Mouse (Mus musculus) liver, postnatal 0 days (tissue): ENCODE results near the gene Rinl.

Experiments
- CTCF ChIP-seq: sonication (generic); IDR thresholded peaks from 2 replicates; pipeline ENCODE4 v1.5.1; 2016; ENCODE audit warnings: antibody characterized with exemption, low read depth
- EP300 ChIP-seq: IDR thresholded peaks from 2 replicates; pipeline ENCODE4 v1.6.1; 2016; ENCODE audit warnings: antibody characterized with exemption, low read depth, mild to moderate bottlenecking

DNA sequence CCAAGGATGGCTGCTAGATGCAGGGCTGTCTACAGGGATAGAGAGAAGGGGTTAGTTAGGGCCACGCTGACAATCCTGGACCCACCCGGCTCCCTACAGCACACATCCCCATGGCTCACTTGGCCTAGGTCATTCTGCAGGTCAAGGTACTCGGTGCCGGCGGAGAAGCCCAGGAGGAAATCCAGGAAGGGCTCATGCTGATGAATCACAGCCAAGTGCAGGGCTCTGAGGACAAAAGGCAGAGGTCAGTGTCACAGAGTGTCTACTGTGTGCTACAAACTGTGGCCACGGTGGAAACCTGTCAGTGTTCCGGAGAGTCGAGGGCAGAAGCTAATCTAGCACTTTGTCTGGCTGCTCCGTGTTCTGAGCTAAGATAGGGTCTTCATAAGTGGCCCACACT lies 26.9 kb upstream of the Rinl start:
- TF ChIP-seq CTCF (no peak), EP300 (no peak)
